Mouse (Mus musculus): ENCODE data around the gene Rasgrf1.

- TF ChIP-seq CTCF (conservative IDR thresholded peaks at IDR 0.05; ENCODE audit: low read length) (no peak), POU5F1 (IDR thresholded peaks at IDR 0.05; ENCODE audit: borderline replicate concordance, low read length) (no peak)
These were observed 131.8 kb downstream of the Rasgrf1 start for GRCm38 (mm10) chr9:90041556-90041955.

Measured in E14TG2a.4 (cell line).